Mouse (Mus musculus) C2C12 (cell line): ENCODE results near the gene Ccdc170.

ENCODE experiments used
- CEBPB ChIP-seq: IDR thresholded peaks from one replicate; pipeline ENCODE4 v1.6.1; 2011; ENCODE audit warnings: low read depth, mild to moderate bottlenecking, control low read depth, moderate library complexity
- CTCF ChIP-seq: IDR thresholded peaks from one replicate; pipeline ENCODE4 v1.5.1; 2011; ENCODE audit not compliant: control insufficient read depth, insufficient read depth, insufficient read length
- FOSL1 ChIP-seq: IDR thresholded peaks from one replicate; pipeline ENCODE4 v1.8.0; 2011; ENCODE audit warnings: mild to moderate bottlenecking, low read length; ENCODE audit not compliant: poor library complexity, insufficient read depth, severe bottlenecking
- MAX ChIP-seq: IDR thresholded peaks from one replicate; pipeline ENCODE4 v1.6.1; 2011; ENCODE audit warnings: mild to moderate bottlenecking, control low read depth

- no peak for TF ChIP-seq CTCF
- TF ChIP-seq FOSL1 = no peak
- TF ChIP-seq MAX = no peak
- no peak for TF ChIP-seq CEBPB
Observed at GRCm38 (mm10) chr10:4598916-4599315, 116.6 kb downstream of the Ccdc170 start.
